Mouse (Mus musculus): ENCODE results near the gene Mapk10. TPM values are rescaled to one million over a fixed set of nuclear protein-coding genes. Genes with fewer than 3 reads are reported as not detected.

The Mapk10 gene
- polyA plus RNA-seq, 1 experiment from 2014 or later, result 4.1 TPM

GRCm38 (mm10) chr5:103193700-103194099 is 17.4 kb downstream of the Mapk10 start:
- 72% methylated on average over 3 of the region's 3 CpGs for WGBS
- no peak for ATAC-seq (ENCODE audit: insufficient number of reproducible peaks, insufficient read depth, low FRiP score, low read depth)
- Histone ChIP-seq H3K9me3 (ENCODE audit: control insufficient read depth, low read length) (no peaks in the 10 kb centered on the region), H3K36me3 (ENCODE audit: control insufficient read depth, insufficient read depth, low read length) (no peaks in the 10 kb centered on the region), H3K4me3 (ENCODE audit: control insufficient read depth in 1 of 2, insufficient read depth in 1 of 2, low read depth in 1 of 2, low read length in 2 of 2) (no peak overlapping the region), H3K27ac (replicated peaks in 1 of 2; ENCODE audit: control insufficient read depth in 1 of 2, insufficient read depth in 1 of 2, low read depth in 2 of 2, low read length in 2 of 2) (no peak overlapping the region), H3K4me2 (ENCODE audit: low read length) (no peak overlapping the region), H3K27me3 (ENCODE audit: control insufficient read depth, insufficient read depth, low read length) (no peaks in the 10 kb centered on the region), H3K4me1 (ENCODE audit: control insufficient read depth in 2 of 2, insufficient read depth in 2 of 2, low read length in 2 of 2) (peaks cover 0 to 3% of the 10 kb centered on the region in 2 experiments; a peak in 1 of 4 replicates), H3K9ac (ENCODE audit: low read length) (no peak overlapping the region)

GRCm38 (mm10) chr5:103191577-103191976 is 19.6 kb downstream of the Mapk10 start:
- no peak for ATAC-seq (ENCODE audit: insufficient number of reproducible peaks, insufficient read depth, low FRiP score, low read depth)
- H3K27me3 ChIP-seq (ENCODE audit: control insufficient read depth, insufficient read depth, low read length), result no peaks in the 10 kb centered on the region
- H3K9ac ChIP-seq (ENCODE audit: low read length), result no peak overlapping the region
- H3K9me3 ChIP-seq (ENCODE audit: control insufficient read depth, low read length), result no peaks in the 10 kb centered on the region
- H3K4me2 ChIP-seq (ENCODE audit: low read length), result no peak overlapping the region
- no peak overlapping the region for H3K4me3 ChIP-seq (ENCODE audit: control insufficient read depth in 1 of 2, insufficient read depth in 1 of 2, low read depth in 1 of 2, low read length in 2 of 2)
- H3K36me3 ChIP-seq (ENCODE audit: control insufficient read depth, insufficient read depth, low read length), result no peaks in the 10 kb centered on the region
- H3K4me1 ChIP-seq (ENCODE audit: control insufficient read depth in 2 of 2, insufficient read depth in 2 of 2, low read length in 2 of 2), result peaks cover 0 to 3% of the 10 kb centered on the region in 2 experiments; a peak in 1 of 4 replicates
- no peak overlapping the region for H3K27ac ChIP-seq (replicated peaks in 1 of 2; ENCODE audit: control insufficient read depth in 1 of 2, insufficient read depth in 1 of 2, low read depth in 2 of 2, low read length in 2 of 2)
- WGBS, result 35% methylated on average over 4 of the region's 4 CpGs

- H3K27ac ChIP-seq (replicated peaks in 1 of 2; ENCODE audit: control insufficient read depth in 1 of 2, insufficient read depth in 1 of 2, low read depth in 2 of 2, low read length in 2 of 2), result no peak overlapping the region
- ATAC-seq (ENCODE audit: insufficient number of reproducible peaks, insufficient read depth, low FRiP score, low read depth), result no peak
- WGBS, result 83% methylated on average over 1 of the region's 1 CpGs
- H3K4me1 ChIP-seq (ENCODE audit: control insufficient read depth in 2 of 2, insufficient read depth in 2 of 2, low read length in 2 of 2), result no peaks in the 10 kb centered on the region
- no peaks in the 10 kb centered on the region for H3K27me3 ChIP-seq (ENCODE audit: control insufficient read depth, insufficient read depth, low read length)
- H3K4me3 ChIP-seq (ENCODE audit: control insufficient read depth in 1 of 2, insufficient read depth in 1 of 2, low read depth in 1 of 2, low read length in 2 of 2), result no peak overlapping the region
- H3K4me2 ChIP-seq (ENCODE audit: low read length), result no peak overlapping the region
- no peaks in the 10 kb centered on the region; the same call in 1 of the 2 replicates for H3K9me3 ChIP-seq (ENCODE audit: control insufficient read depth, low read length)
- H3K36me3 ChIP-seq (ENCODE audit: control insufficient read depth, insufficient read depth, low read length), result no peaks in the 10 kb centered on the region
- no peak overlapping the region for H3K9ac ChIP-seq (ENCODE audit: low read length)
These were observed 26.9 kb downstream of the Mapk10 start for GRCm38 (mm10) chr5:103184256-103184655.

GRCm38 (mm10) chr5:103181622-103182021 is 29.5 kb downstream of the Mapk10 start:
- Histone ChIP-seq H3K27me3 (ENCODE audit: control insufficient read depth, insufficient read depth, low read length) (no peaks in the 10 kb centered on the region), H3K9ac (ENCODE audit: low read length) (no peak overlapping the region), H3K36me3 (ENCODE audit: control insufficient read depth, insufficient read depth, low read length) (no peaks in the 10 kb centered on the region), H3K4me2 (ENCODE audit: low read length) (no peak overlapping the region), H3K27ac (replicated peaks in 1 of 2; ENCODE audit: control insufficient read depth in 1 of 2, insufficient read depth in 1 of 2, low read depth in 2 of 2, low read length in 2 of 2) (no peak overlapping the region), H3K4me1 (ENCODE audit: control insufficient read depth in 2 of 2, insufficient read depth in 2 of 2, low read length in 2 of 2) (peaks cover 4 to 6% of the 10 kb centered on the region in 2 experiments), H3K4me3 (ENCODE audit: control insufficient read depth in 1 of 2, insufficient read depth in 1 of 2, low read depth in 1 of 2, low read length in 2 of 2) (no peak overlapping the region), H3K9me3 (ENCODE audit: control insufficient read depth, low read length) (no peaks in the 10 kb centered on the region; the same call in 1 of the 2 replicates)
- no peak for ATAC-seq (ENCODE audit: insufficient number of reproducible peaks, insufficient read depth, low FRiP score, low read depth)
- WGBS, result 88% methylated on average over 10 of the region's 10 CpGs

GRCm38 (mm10) chr5:103177010-103177409 is 34.1 kb downstream of the Mapk10 start:
- Histone ChIP-seq H3K4me1 (ENCODE audit: control insufficient read depth in 2 of 2, insufficient read depth in 2 of 2, low read length in 2 of 2) (peaks cover 6 to 14% of the 10 kb centered on the region in 2 experiments), H3K4me3 (ENCODE audit: control insufficient read depth in 1 of 2, insufficient read depth in 1 of 2, low read depth in 1 of 2, low read length in 2 of 2) (no peak overlapping the region), H3K9ac (ENCODE audit: low read length) (no peak overlapping the region), H3K27ac (replicated peaks in 1 of 2; ENCODE audit: control insufficient read depth in 1 of 2, insufficient read depth in 1 of 2, low read depth in 2 of 2, low read length in 2 of 2) (peak overlapping the region in 1 of 2 experiments; percentile 81; a peak in 2 of 4 replicates), H3K36me3 (ENCODE audit: control insufficient read depth, insufficient read depth, low read length) (no peaks in the 10 kb centered on the region), H3K9me3 (ENCODE audit: control insufficient read depth, low read length) (no peaks in the 10 kb centered on the region), H3K4me2 (ENCODE audit: low read length) (no peak overlapping the region), H3K27me3 (ENCODE audit: control insufficient read depth, insufficient read depth, low read length) (no peaks in the 10 kb centered on the region)
- peak; percentile 82 for ATAC-seq (ENCODE audit: insufficient number of reproducible peaks, insufficient read depth, low FRiP score, low read depth)
- WGBS, result 9% methylated on average over 5 of the region's 5 CpGs

GRCm38 (mm10) chr5:103175989-103176388 is 35.1 kb downstream of the Mapk10 start:
- H3K4me3 ChIP-seq (ENCODE audit: control insufficient read depth in 1 of 2, insufficient read depth in 1 of 2, low read depth in 1 of 2, low read length in 2 of 2), result no peak overlapping the region
- H3K27me3 ChIP-seq (ENCODE audit: control insufficient read depth, insufficient read depth, low read length), result no peaks in the 10 kb centered on the region
- no peak for ATAC-seq (ENCODE audit: insufficient number of reproducible peaks, insufficient read depth, low FRiP score, low read depth)
- no peaks in the 10 kb centered on the region for H3K9me3 ChIP-seq (ENCODE audit: control insufficient read depth, low read length)
- 71% methylated on average over 7 of the region's 7 CpGs for WGBS
- no peaks in the 10 kb centered on the region for H3K36me3 ChIP-seq (ENCODE audit: control insufficient read depth, insufficient read depth, low read length)
- no peak overlapping the region for H3K4me2 ChIP-seq (ENCODE audit: low read length)
- no peak overlapping the region for H3K9ac ChIP-seq (ENCODE audit: low read length)
- H3K4me1 ChIP-seq (ENCODE audit: control insufficient read depth in 2 of 2, insufficient read depth in 2 of 2, low read length in 2 of 2), result peaks cover 6 to 14% of the 10 kb centered on the region in 2 experiments
- no peak overlapping the region; a peak in 1 of 4 replicates for H3K27ac ChIP-seq (replicated peaks in 1 of 2; ENCODE audit: control insufficient read depth in 1 of 2, insufficient read depth in 1 of 2, low read depth in 2 of 2, low read length in 2 of 2)

- no peaks in the 10 kb centered on the region for H3K36me3 ChIP-seq (ENCODE audit: control insufficient read depth, insufficient read depth, low read length)
- H3K27ac ChIP-seq (replicated peaks in 1 of 2; ENCODE audit: control insufficient read depth in 1 of 2, insufficient read depth in 1 of 2, low read depth in 2 of 2, low read length in 2 of 2), result no peak overlapping the region
- no peaks in the 10 kb centered on the region for H3K27me3 ChIP-seq (ENCODE audit: control insufficient read depth, insufficient read depth, low read length)
- WGBS, result 62% methylated on average over 7 of the region's 7 CpGs
- peaks cover 6 to 14% of the 10 kb centered on the region in 2 experiments for H3K4me1 ChIP-seq (ENCODE audit: control insufficient read depth in 2 of 2, insufficient read depth in 2 of 2, low read length in 2 of 2)
- no peak overlapping the region for H3K9ac ChIP-seq (ENCODE audit: low read length)
- ATAC-seq (ENCODE audit: insufficient number of reproducible peaks, insufficient read depth, low FRiP score, low read depth), result no peak
- no peak overlapping the region for H3K4me2 ChIP-seq (ENCODE audit: low read length)
- H3K9me3 ChIP-seq (ENCODE audit: control insufficient read depth, low read length), result peaks cover 4% of the 10 kb centered on the region; the same call in 1 of the 2 replicates
- H3K4me3 ChIP-seq (ENCODE audit: control insufficient read depth in 1 of 2, insufficient read depth in 1 of 2, low read depth in 1 of 2, low read length in 2 of 2), result no peak overlapping the region
These were observed 36.5 kb downstream of the Mapk10 start for GRCm38 (mm10) chr5:103174607-103175006.

- Histone ChIP-seq H3K36me3 (ENCODE audit: control insufficient read depth, insufficient read depth, low read length) (no peaks in the 10 kb centered on the region), H3K27me3 (ENCODE audit: control insufficient read depth, insufficient read depth, low read length) (no peaks in the 10 kb centered on the region), H3K4me2 (ENCODE audit: low read length) (no peak overlapping the region), H3K9ac (ENCODE audit: low read length) (no peak overlapping the region), H3K4me1 (ENCODE audit: control insufficient read depth in 2 of 2, insufficient read depth in 2 of 2, low read length in 2 of 2) (peaks cover 3 to 4% of the 10 kb centered on the region in 2 experiments), H3K4me3 (ENCODE audit: control insufficient read depth in 1 of 2, insufficient read depth in 1 of 2, low read depth in 1 of 2, low read length in 2 of 2) (no peak overlapping the region), H3K9me3 (ENCODE audit: control insufficient read depth, low read length) (peaks cover 7% of the 10 kb centered on the region; the same call in 1 of the 2 replicates), H3K27ac (replicated peaks in 1 of 2; ENCODE audit: control insufficient read depth in 1 of 2, insufficient read depth in 1 of 2, low read depth in 2 of 2, low read length in 2 of 2) (no peak overlapping the region)
- ATAC-seq (ENCODE audit: insufficient number of reproducible peaks, insufficient read depth, low FRiP score, low read depth), result no peak
- WGBS, result 78% methylated on average over 3 of the region's 3 CpGs
These were observed 39.9 kb downstream of the Mapk10 start for GRCm38 (mm10) chr5:103171207-103171606.
